19 mouse cellular contexts compared by ENCODE assay signal in the genomic region with DNA sequence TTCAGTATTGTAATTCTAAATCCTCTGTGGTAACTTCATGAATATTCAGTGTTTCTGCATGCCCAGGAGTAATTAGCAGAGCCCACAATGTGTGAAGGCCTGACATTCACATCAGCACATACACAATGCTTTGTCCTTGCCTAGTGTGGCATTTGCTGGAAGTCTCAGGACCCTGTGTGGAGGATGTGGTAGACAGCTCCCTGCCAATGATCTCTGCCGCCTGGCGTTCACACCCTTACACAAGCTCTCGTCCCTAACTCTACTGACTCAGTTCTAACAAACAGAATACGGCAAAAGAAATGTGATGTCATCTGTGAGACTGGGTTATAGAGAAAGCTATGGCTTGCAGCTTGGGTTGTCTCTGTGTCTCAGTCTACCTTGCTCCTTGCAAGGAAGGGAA. TPM values are rescaled to one million over a fixed set of nuclear protein-coding genes. Genes with fewer than 3 reads are reported as not detected.
DNase-seq lines count a peak whose midpoint lies in the region; ATAC-seq and TF ChIP-seq lines count a peak whose summit lies in the region.
"Had no signal": no experiment of that assay in that cellular context is flagged by ENCODE, and none has a peak within 500 bp of the region (broad histone marks: within the 10 kb centered on the region; RNA-seq: fewer than 3 reads in every experiment).

No protein-coding gene starts in this region.

- peak overlapping the region; percentile 20; the same call in 1 of the 2 replicates for H3K4me2 ChIP-seq in forebrain, embryonic 13.5 days
- H3K4me2 ChIP-seq: liver, embryonic 11.5 days; lung, embryonic 14.5 days; midbrain, embryonic 12.5 days had no signal

- TF ChIP-seq CTCF in brain, embryonic 14.5 days (IDR thresholded peaks at IDR 0.05; ENCODE audit: borderline replicate concordance, extremely low read depth, insufficient read depth, insufficient read length), result no peak

- no peak overlapping the region for H3K9ac ChIP-seq in forebrain, embryonic 13.5 days
- H3K9ac ChIP-seq: hindbrain, embryonic 15.5 days; lung, embryonic 14.5 days; midbrain, embryonic 12.5 days had no signal

- H3K4me1 ChIP-seq in forebrain, embryonic 13.5 days, result peaks cover 61% of the 10 kb centered on the region
- H3K4me1 ChIP-seq in forebrain, embryonic 10.5 days, result peaks cover 68% of the 10 kb centered on the region

- H3K27ac ChIP-seq in forebrain, embryonic 13.5 days, result peak overlapping the region; percentile 21
- H3K27ac ChIP-seq in forebrain, embryonic 10.5 days, result no peak overlapping the region
- H3K27ac ChIP-seq: hindbrain, embryonic 15.5 days; midbrain, embryonic 12.5 days had no signal

- no peaks in the 10 kb centered on the region for H3K27me3 ChIP-seq in forebrain, embryonic 13.5 days
- H3K27me3 ChIP-seq in forebrain, embryonic 10.5 days (ENCODE audit: poor library complexity, severe bottlenecking), result peaks cover 36% of the 10 kb centered on the region
- H3K27me3 ChIP-seq: hindbrain, embryonic 15.5 days had no signal

- WGBS in forebrain, embryonic 13.5 days, result 26% methylated on average over 4 of the region's 4 CpGs
- WGBS in forebrain, embryonic 10.5 days, result 80% methylated on average over 4 of the region's 4 CpGs

- ATAC-seq in forebrain, embryonic 13.5 days, result peak; percentile 80

- intact Hi-C loops in left cerebral cortex, postnatal 36 days (cut with DNase I), result no loop called here

- no peak for TF ChIP-seq POLR2A in brain, embryonic 14.5 days (IDR thresholded peaks at IDR 0.05; ENCODE audit: borderline replicate concordance, extremely low read depth, insufficient read depth, insufficient read length, poor library complexity, severe bottlenecking)

- no peaks in the 10 kb centered on the region for H3K9me3 ChIP-seq in forebrain, embryonic 13.5 days (replicated peaks)
- H3K9me3 ChIP-seq in forebrain, embryonic 10.5 days, result no peaks in the 10 kb centered on the region
- H3K9me3 ChIP-seq: hindbrain, embryonic 15.5 days; midbrain, embryonic 12.5 days had no signal

- H3K36me3 ChIP-seq in forebrain, embryonic 13.5 days (ENCODE audit: poor library complexity, severe bottlenecking), result no peaks in the 10 kb centered on the region
- H3K36me3 ChIP-seq in forebrain, embryonic 10.5 days (replicated peaks), result peaks cover 10% of the 10 kb centered on the region; the same call in 1 of the 2 replicates
- H3K36me3 ChIP-seq: hindbrain, embryonic 15.5 days; midbrain, embryonic 12.5 days had no signal

- no peak overlapping the region for H3K4me3 ChIP-seq in forebrain, embryonic 13.5 days
- H3K4me3 ChIP-seq in forebrain, embryonic 10.5 days, result no peak overlapping the region
- H3K4me3 ChIP-seq: erythroblast, embryonic 14.5 days; hindbrain, embryonic 15.5 days; midbrain, embryonic 12.5 days had no signal

- DNase-seq in forebrain, embryonic 10.5 days (ENCODE audit: extremely low spot score, low spot score), result no peak
- peak; percentile 30 for DNase-seq in retina, postnatal 1 day
- no peak for DNase-seq in retina, embryonic 14.5 days (ENCODE audit: low spot score)
- peak; percentile 91 for DNase-seq in brain, embryonic 14.5 days (ENCODE audit: low read depth)
- peak; percentile 59 for DNase-seq in thymus, postnatal 4 days
- DNase-seq in adrenal gland, postnatal 14 days, result no peak
- no peak for DNase-seq in left cerebral cortex, postnatal 36 days (ENCODE audit: low spot score in 2 of 2)
- DNase-seq: cerebellum, adult 11 months; cerebellum, postnatal 25 days; gastrocnemius, postnatal 36 days; kidney, adult 8-10 months; left cerebral cortex, postnatal 4 days; lung, embryonic 14.5 days; right cerebral cortex, adult 18-20 months had no signal

RNA-seq across cellular contexts. Expression of a gene that starts 1.8 kb away (rescaled TPM):
- polyA plus RNA-seq in forebrain, embryonic 13.5 days (2015; fragmentation: Nextera tagmentation; extraction: Ambion mirVana), result 5.0 and 5.6 TPM in 2 replicates
- 7.0 and 8.7 TPM in 2 replicates for polyA plus RNA-seq in forebrain, embryonic 10.5 days (2016; fragmentation: Nextera tagmentation; extraction: Ambion mirVana)
- 6.8 and 7.9 TPM in 2 replicates for polyA plus RNA-seq in brain, embryonic 14.5 days (2012; rRNA removed)
- total RNA-seq in adrenal gland, postnatal 14 days (2021), result 18.7 and 25.7 TPM in 2 replicates
- total RNA-seq in left cerebral cortex, postnatal 36 days (2021), result 10 to 100 TPM; 17.2 to 18.5 TPM

Comparison
In these comparisons a context has a peak if more than half of its experiments do, and no peak if none do; other contexts are left out.
1. DNase-seq: peak in retina, postnatal 1 day (single experiment), brain, embryonic 14.5 days (single experiment) and thymus, postnatal 4 days (single experiment); none in forebrain, embryonic 10.5 days (single experiment), retina, embryonic 14.5 days (single experiment), adrenal gland, postnatal 14 days (single experiment) and left cerebral cortex, postnatal 36 days (0 of 2).